Mouse (Mus musculus) embryonic facial prominence, embryonic 13.5 days (tissue): ENCODE measurements at regions not wholly inside any gene's neighbourhood (a gene's known extent, or its start where the extent isn't known, plus 50 kb on each side); places are given as distances from the start of the nearest gene placed in this dataset.

Experiments
- ATAC-seq: fragments of 200-750 bp; cut with Nextera tagmentation; 2 replicates; pipeline ENCODE4 v1.8.0; 2017; ENCODE audit warnings: low read depth; ENCODE audit not compliant: insufficient number of reproducible peaks, insufficient read depth, low FRiP score, low TSS enrichment
- H3K27ac ChIP-seq: fragments of 300-500 bp; sonication (generic); 2 replicates; pipeline ENCODE4 v1.5.1; 2015; ENCODE audit warnings: moderate library complexity, mild to moderate bottlenecking, inconsistent platforms
- H3K27me3 ChIP-seq: fragments of 300-500 bp; sonication (generic); 2 replicates; pipeline ENCODE4 v1.6.1; 2015; ENCODE audit warnings: mild to moderate bottlenecking, inconsistent platforms
- H3K36me3 ChIP-seq: fragments of 300-500 bp; sonication (generic); 2 replicates; pipeline ENCODE4 v1.6.1; 2015; ENCODE audit warnings: mild to moderate bottlenecking, inconsistent platforms
- H3K4me1 ChIP-seq: fragments of 300-500 bp; sonication (generic); 2 replicates; pipeline ENCODE4 v1.6.1; 2015; ENCODE audit warnings: inconsistent platforms
- H3K4me2 ChIP-seq: fragments of 300-500 bp; sonication (generic); 2 replicates; pipeline ENCODE4 v1.6.1; 2015; ENCODE audit warnings: moderate library complexity, mild to moderate bottlenecking, inconsistent platforms
- H3K4me3 ChIP-seq: fragments of 300-500 bp; sonication (generic); 2 replicates; pipeline ENCODE4 v1.5.1; 2015; ENCODE audit warnings: mild to moderate bottlenecking, inconsistent platforms
- H3K9ac ChIP-seq: fragments of 300-500 bp; sonication (generic); 2 replicates; pipeline ENCODE4 v1.6.1; 2015; ENCODE audit warnings: mild to moderate bottlenecking, inconsistent platforms
- H3K9me3 ChIP-seq: fragments of 300-500 bp; sonication (generic); 2 replicates; pipeline ENCODE4 v1.6.1; 2016; ENCODE audit warnings: inconsistent platforms
- WGBS: fragments of 180-500 bp; shearing (Covaris S2); methylation state at CpG from one replicate; pipeline ENCODE4 v1.1.7; 2015; ENCODE audit warnings: mixed read lengths; 5-methylcytosine and 5-hydroxymethylcytosine counted together

DNA sequence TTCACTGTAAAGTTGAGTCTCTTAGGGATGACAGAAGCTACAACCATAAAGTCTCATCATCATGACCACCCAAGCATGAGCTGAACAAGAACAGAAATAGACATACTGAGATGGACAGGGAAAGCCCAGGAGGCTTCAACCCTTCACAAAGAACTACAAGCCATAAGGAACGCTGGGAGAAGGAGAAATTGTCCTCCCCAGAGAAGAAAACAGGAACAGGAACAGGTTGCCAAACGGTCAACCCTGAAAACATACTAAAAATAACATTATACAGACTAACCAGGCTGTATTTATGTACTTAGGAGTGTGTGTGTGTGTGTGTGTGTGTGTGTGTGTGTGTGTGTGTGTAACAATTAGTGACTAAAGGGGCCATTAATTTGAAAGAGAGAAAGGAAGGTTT, 178.6 kb downstream of the Calcrl start:
- WGBS, result 66% methylated on average over 2 of the region's 2 CpGs

DNA sequence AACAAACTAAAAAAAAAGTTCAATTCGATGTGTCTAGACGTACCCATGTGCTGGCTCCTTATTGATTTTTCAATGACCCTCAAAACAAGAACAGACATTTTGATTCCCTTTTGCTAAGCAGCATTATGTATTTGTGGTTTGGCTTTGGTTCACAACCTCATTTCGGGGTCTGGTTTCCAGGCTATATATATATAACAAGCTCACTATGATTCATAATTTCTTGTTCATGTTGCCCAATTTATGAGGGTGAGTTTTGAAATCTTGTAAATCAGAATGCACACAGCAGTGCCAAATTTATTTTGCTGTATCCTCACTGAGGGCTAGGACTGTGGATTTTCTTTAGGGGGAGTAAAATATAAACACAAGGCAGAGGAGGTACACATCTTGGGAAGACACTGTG, 177.0 kb downstream of the Calcrl start:
- no peaks in the 10 kb centered on the region for H3K36me3 ChIP-seq
- no peak overlapping the region for H3K9ac ChIP-seq
- H3K27me3 ChIP-seq, result no peaks in the 10 kb centered on the region
- ATAC-seq, result no peak
- no peaks in the 10 kb centered on the region for H3K9me3 ChIP-seq
- H3K4me3 ChIP-seq, result no peak overlapping the region
- H3K4me2 ChIP-seq, result no peak overlapping the region
- 61% methylated on average over 3 of the region's 3 CpGs for WGBS
- H3K4me1 ChIP-seq, result no peaks in the 10 kb centered on the region
- no peak overlapping the region for H3K27ac ChIP-seq

More for the DNA sequence above, 178.6 kb downstream of the Calcrl start:
- H3K4me3 ChIP-seq, result no peak overlapping the region
- H3K27ac ChIP-seq, result no peak overlapping the region
- H3K9ac ChIP-seq, result no peak overlapping the region
- H3K4me1 ChIP-seq, result no peaks in the 10 kb centered on the region
- no peak overlapping the region for H3K4me2 ChIP-seq
- no peaks in the 10 kb centered on the region for H3K36me3 ChIP-seq
- no peaks in the 10 kb centered on the region for H3K9me3 ChIP-seq
- ATAC-seq, result no peak
- no peaks in the 10 kb centered on the region for H3K27me3 ChIP-seq

- Histone ChIP-seq H3K27me3 (no peaks in the 10 kb centered on the region), H3K4me2 (no peak overlapping the region), H3K9me3 (no peaks in the 10 kb centered on the region), H3K27ac (no peak overlapping the region), H3K4me1 (no peaks in the 10 kb centered on the region), H3K36me3 (no peaks in the 10 kb centered on the region), H3K4me3 (no peak overlapping the region), H3K9ac (no peak overlapping the region)
- WGBS, result 41% methylated on average over 3 of the region's 3 CpGs
- ATAC-seq, result no peak
Measured at GRCm38 (mm10) chr2:84249871-84250270, 175.3 kb downstream of the Calcrl start.

- Histone ChIP-seq H3K27ac (no peak overlapping the region), H3K36me3 (no peaks in the 10 kb centered on the region), H3K9me3 (no peaks in the 10 kb centered on the region), H3K4me3 (no peak overlapping the region), H3K9ac (no peak overlapping the region), H3K4me2 (no peak overlapping the region), H3K4me1 (no peaks in the 10 kb centered on the region), H3K27me3 (no peaks in the 10 kb centered on the region)
- 91% methylated on average over 1 of the region's 1 CpGs for WGBS
- ATAC-seq, result no peak
Measured at GRCm38 (mm10) chr2:84252076-84252475, 173.1 kb downstream of the Calcrl start.

DNA sequence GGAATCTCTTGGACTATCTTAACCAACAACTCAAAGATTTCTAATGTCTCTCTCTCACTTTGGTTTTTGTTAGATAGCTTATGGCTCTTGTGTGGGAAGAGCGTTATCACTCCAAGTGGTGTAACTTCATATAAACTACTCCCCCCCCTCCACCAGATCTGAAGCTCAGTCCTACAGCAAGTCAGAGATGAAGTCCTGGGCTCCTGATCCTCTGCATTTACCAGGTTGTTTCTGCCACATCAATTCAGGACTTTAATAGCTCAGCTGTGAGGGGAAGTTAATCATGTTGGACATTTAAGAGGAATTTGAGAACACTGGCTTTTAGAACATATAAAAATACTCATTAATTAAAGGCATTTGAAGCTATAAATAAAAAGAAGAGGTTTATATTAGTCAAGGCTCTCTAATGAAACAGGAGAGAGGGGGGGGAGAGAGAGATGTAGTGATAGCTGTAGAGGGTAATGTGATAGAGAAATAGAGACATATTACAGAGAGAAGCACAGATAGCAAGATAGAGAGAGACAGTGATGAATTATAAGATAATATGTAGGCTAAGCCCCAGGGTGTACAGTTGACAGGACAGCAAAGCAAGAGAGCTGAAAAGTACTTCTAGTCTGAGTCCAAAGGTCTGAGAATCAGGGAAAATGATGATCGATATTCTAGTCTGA, 166.7 kb downstream of the Calcrl start:
- no peak overlapping the region for H3K4me2 ChIP-seq
- no peaks in the 10 kb centered on the region for H3K9me3 ChIP-seq
- H3K4me3 ChIP-seq, result no peak overlapping the region
- no peaks in the 10 kb centered on the region for H3K27me3 ChIP-seq
- H3K4me1 ChIP-seq, result 0 out of 2 replicates have a peak, but pooled peaks cover 7% of the 10 kb centered on the region
- 92% methylated on average over 2 of the region's 2 CpGs for WGBS
- ATAC-seq, result no peak
- no peak overlapping the region for H3K27ac ChIP-seq
- no peaks in the 10 kb centered on the region for H3K36me3 ChIP-seq
- no peak overlapping the region for H3K9ac ChIP-seq

GRCm38 (mm10) chr2:84259222-84259621, 166.0 kb downstream of the Calcrl start:
- Histone ChIP-seq H3K9ac (no peak overlapping the region), H3K9me3 (no peaks in the 10 kb centered on the region), H3K4me2 (no peak overlapping the region), H3K36me3 (no peaks in the 10 kb centered on the region), H3K4me3 (no peak overlapping the region), H3K27ac (no peak overlapping the region), H3K4me1 (0 out of 2 replicates have a peak, but pooled peaks cover 7% of the 10 kb centered on the region), H3K27me3 (no peaks in the 10 kb centered on the region)
- 75% methylated on average over 1 of the region's 1 CpGs for WGBS
- ATAC-seq, result no peak

DNA sequence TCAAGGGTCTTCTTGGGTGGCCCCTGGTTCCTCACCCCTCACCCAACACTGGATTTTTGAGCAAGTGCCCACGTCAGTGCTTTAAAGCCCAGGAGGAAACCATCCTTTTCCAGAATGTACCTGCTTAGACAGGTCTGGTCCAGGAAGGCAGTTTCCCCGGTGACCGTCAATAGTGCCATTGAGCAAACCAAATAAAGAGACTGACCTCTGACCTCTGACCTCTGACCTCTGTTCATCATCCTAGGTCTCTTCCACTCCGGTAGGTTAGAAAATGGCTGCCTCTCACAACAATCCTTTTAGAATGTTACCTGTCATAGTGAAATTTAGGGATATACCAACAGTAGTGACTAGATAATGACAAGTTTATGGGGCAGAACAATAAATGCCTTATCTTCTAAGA, 164.5 kb downstream of the Calcrl start:
- Histone ChIP-seq H3K9ac (no peak overlapping the region), H3K4me2 (no peak overlapping the region), H3K4me1 (0 out of 2 replicates have a peak, but pooled peaks cover 7% of the 10 kb centered on the region), H3K27me3 (no peaks in the 10 kb centered on the region; the same call in 1 of the 2 replicates), H3K4me3 (no peak overlapping the region), H3K9me3 (no peaks in the 10 kb centered on the region), H3K27ac (no peak overlapping the region), H3K36me3 (no peaks in the 10 kb centered on the region)
- WGBS, result 55% methylated on average over 4 of the region's 4 CpGs
- ATAC-seq, result no peak

DNA sequence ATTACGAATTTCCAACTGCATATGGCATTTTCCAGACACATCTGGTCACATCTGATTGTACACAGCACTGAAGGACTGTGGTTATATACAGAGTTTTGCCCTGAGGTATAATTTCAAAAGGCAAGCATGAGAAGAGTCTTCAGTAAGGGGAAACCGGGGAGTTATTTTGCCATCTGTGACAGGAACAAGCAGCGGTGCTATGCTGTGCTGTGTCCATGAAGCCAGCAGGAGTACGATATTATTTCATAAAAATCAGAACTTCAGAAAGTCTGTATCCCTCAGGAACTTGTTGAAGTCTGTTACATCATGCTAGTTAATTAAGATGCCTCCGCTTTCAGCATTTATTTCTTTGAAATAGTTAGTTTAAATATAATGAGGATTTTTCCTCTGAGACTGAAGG, 163.7 kb downstream of the Calcrl start:
- H3K4me2 ChIP-seq, result no peak overlapping the region
- H3K9me3 ChIP-seq, result no peaks in the 10 kb centered on the region
- 0 out of 2 replicates have a peak, but pooled peaks cover 7% of the 10 kb centered on the region for H3K4me1 ChIP-seq
- no peaks in the 10 kb centered on the region; the same call in 1 of the 2 replicates for H3K27me3 ChIP-seq
- no peaks in the 10 kb centered on the region for H3K36me3 ChIP-seq
- H3K9ac ChIP-seq, result no peak overlapping the region
- no peak overlapping the region for H3K4me3 ChIP-seq
- WGBS, result 41% methylated on average over 5 of the region's 5 CpGs
- H3K27ac ChIP-seq, result no peak overlapping the region
- no peak for ATAC-seq

GRCm38 (mm10) chr2:84264485-84264884, 160.7 kb downstream of the Calcrl start:
- H3K27me3 ChIP-seq, result peaks cover 4% of the 10 kb centered on the region; the same call in 1 of the 2 replicates
- H3K4me1 ChIP-seq, result 0 out of 2 replicates have a peak, but pooled peaks cover 10% of the 10 kb centered on the region
- no peak overlapping the region for H3K4me2 ChIP-seq
- no peaks in the 10 kb centered on the region for H3K36me3 ChIP-seq
- H3K4me3 ChIP-seq, result no peak overlapping the region
- no peaks in the 10 kb centered on the region for H3K9me3 ChIP-seq
- ATAC-seq, result no peak
- WGBS, result 65% methylated on average over 2 of the region's 2 CpGs
- H3K27ac ChIP-seq, result no peak overlapping the region
- H3K9ac ChIP-seq, result no peak overlapping the region

- Histone ChIP-seq H3K4me2 (no peak overlapping the region), H3K36me3 (no peaks in the 10 kb centered on the region), H3K9me3 (no peaks in the 10 kb centered on the region), H3K27ac (no peak overlapping the region), H3K4me1 (0 out of 2 replicates have a peak, but pooled peaks cover 10% of the 10 kb centered on the region), H3K27me3 (peaks cover 4% of the 10 kb centered on the region; the same call in 1 of the 2 replicates), H3K4me3 (no peak overlapping the region), H3K9ac (no peak overlapping the region)
- no peak for ATAC-seq
Measured at GRCm38 (mm10) chr2:84265002-84265401, 160.2 kb downstream of the Calcrl start.

GRCm38 (mm10) chr2:84266158-84266557, 159.1 kb downstream of the Calcrl start:
- no peaks in the 10 kb centered on the region for H3K9me3 ChIP-seq
- H3K36me3 ChIP-seq, result no peaks in the 10 kb centered on the region
- WGBS, result 57% methylated on average over 4 of the region's 4 CpGs
- peaks cover 4% of the 10 kb centered on the region; the same call in 1 of the 2 replicates for H3K27me3 ChIP-seq
- H3K4me3 ChIP-seq, result no peak overlapping the region
- no peak overlapping the region for H3K9ac ChIP-seq
- H3K4me2 ChIP-seq, result no peak overlapping the region
- H3K27ac ChIP-seq, result no peak overlapping the region
- H3K4me1 ChIP-seq, result 0 out of 2 replicates have a peak, but pooled peaks cover 10% of the 10 kb centered on the region
- ATAC-seq, result no peak

- H3K27me3 ChIP-seq, result peaks cover 4% of the 10 kb centered on the region; the same call in 1 of the 2 replicates
- H3K4me2 ChIP-seq, result no peak overlapping the region
- 25% methylated on average over 6 of the region's 6 CpGs for WGBS
- no peak overlapping the region for H3K4me3 ChIP-seq
- no peak for ATAC-seq
- H3K9ac ChIP-seq, result no peak overlapping the region
- H3K4me1 ChIP-seq, result 0 out of 2 replicates have a peak, but pooled peaks cover 10% of the 10 kb centered on the region
- no peaks in the 10 kb centered on the region for H3K36me3 ChIP-seq
- H3K9me3 ChIP-seq, result no peaks in the 10 kb centered on the region
- no peak overlapping the region for H3K27ac ChIP-seq
Measured at GRCm38 (mm10) chr2:84266883-84267554, 158.2 kb downstream of the Calcrl start.
